Mouse (Mus musculus): ENCODE results near the gene Bloc1s3. TPM values are rescaled to one million over a fixed set of nuclear protein-coding genes. Genes with fewer than 3 reads are reported as not detected.

Gene Bloc1s3
- total and polyA plus RNA-seq, 3 experiments: 6.1 to 7.5 TPM; not detected in 1

- no peak for TF ChIP-seq MAFK (IDR thresholded peaks at IDR 0.05; ENCODE audit: borderline replicate concordance, low read depth, low read length)
- TF ChIP-seq MYC (IDR thresholded peaks at IDR 0.05; ENCODE audit: low read depth, low read length): no peak
- no peak for TF ChIP-seq ETS1 (IDR thresholded peaks at IDR 0.05; ENCODE audit: low read depth, low read length)
- no peak for TF ChIP-seq SIN3A (IDR thresholded peaks at IDR 0.05; ENCODE audit: low read length)
- TF ChIP-seq MAX (IDR thresholded peaks at IDR 0.05; ENCODE audit: low read length): no peak
- TF ChIP-seq RAD21 (IDR thresholded peaks at IDR 0.05; ENCODE audit: low read depth, low read length): no peak
- TF ChIP-seq POLR2AphosphoS2 (IDR thresholded peaks at IDR 0.05; ENCODE audit: low read length): no peak
- no peak for TF ChIP-seq TBP (IDR thresholded peaks at IDR 0.05; ENCODE audit: low read depth, low read length)
- TF ChIP-seq JUND (IDR thresholded peaks at IDR 0.05; ENCODE audit: low read depth, low read length): no peak
- no peak for TF ChIP-seq MXI1 (IDR thresholded peaks at IDR 0.05; ENCODE audit: low read depth, low read length)
- TF ChIP-seq USF2 (IDR thresholded peaks at IDR 0.05; ENCODE audit: borderline replicate concordance in 1 of 2, insufficient read depth in 1 of 2, low read depth in 1 of 2, low read length in 2 of 2): no peak
- no peak for TF ChIP-seq ZKSCAN1 (IDR thresholded peaks at IDR 0.05; ENCODE audit: low read depth, low read length)
- TF ChIP-seq POLR2AphosphoS5 (IDR thresholded peaks at IDR 0.05; ENCODE audit: borderline replicate concordance, low read depth, low read length): no peak
- TF ChIP-seq CHD1 (IDR thresholded peaks at IDR 0.05; ENCODE audit: low read depth, low read length): no peak
- TF ChIP-seq ELF1 (IDR thresholded peaks at IDR 0.05; ENCODE audit: low read depth, low read length): no peak
- no peak overlapping the region for H3K4me3 ChIP-seq (ENCODE audit: control insufficient read depth in 1 of 2, insufficient read depth in 1 of 2, low read depth in 2 of 2, low read length in 2 of 2)
- H3K79me2 ChIP-seq (ENCODE audit: control insufficient read depth, insufficient read depth, low read length, poor library complexity): no peaks in the 10 kb centered on the region
- no peaks in the 10 kb centered on the region; a peak in 1 of 4 replicates for H3K4me1 ChIP-seq (ENCODE audit: control insufficient read depth in 1 of 2, insufficient read depth in 2 of 2, low read length in 2 of 2)
- no peaks in the 10 kb centered on the region for H3K27me3 ChIP-seq (ENCODE audit: control insufficient read depth in 1 of 2, insufficient read depth in 2 of 2, low read length in 2 of 2)
- no peak for DNase-seq (ENCODE audit: low read depth, low spot score)
- no peak overlapping the region for H3K27ac ChIP-seq (ENCODE audit: control insufficient read depth, low read depth, low read length)
- no peak overlapping the region for H3K9ac ChIP-seq (ENCODE audit: control insufficient read depth, low read depth, low read length, poor library complexity, severe bottlenecking)
- H3K36me3 ChIP-seq (ENCODE audit: control insufficient read depth in 1 of 2, insufficient read depth in 2 of 2, low read length in 2 of 2): no peaks in the 10 kb centered on the region
- no peaks in the 10 kb centered on the region for H3K9me3 ChIP-seq (replicated peaks; ENCODE audit: insufficient read depth, low read length)
Observed at GRCm38 (mm10) chr7:19469404-19469803, 38.8 kb downstream of the Bloc1s3 start.

GRCm38 (mm10) chr7:19468279-19468678, 39.9 kb downstream of the Bloc1s3 start:
- no peak for TF ChIP-seq TBP (IDR thresholded peaks at IDR 0.05; ENCODE audit: low read depth, low read length)
- TF ChIP-seq GABPA (IDR thresholded peaks at IDR 0.05; ENCODE audit: low read depth, low read length): no peak
- no peak for TF ChIP-seq CTCF (IDR thresholded peaks at IDR 0.05 in 2 of 3, conservative IDR thresholded peaks at IDR 0.05 in 1 of 3; ENCODE audit: control insufficient read depth in 1 of 3, insufficient read depth in 1 of 3, low read depth in 2 of 3, low read length in 3 of 3, poor library complexity in 1 of 3, severe bottlenecking in 1 of 3)
- no peak for TF ChIP-seq HCFC1 (IDR thresholded peaks at IDR 0.05; ENCODE audit: low read depth, low read length)
- TF ChIP-seq MAFK (IDR thresholded peaks at IDR 0.05; ENCODE audit: borderline replicate concordance, low read depth, low read length): no peak
- no peak for TF ChIP-seq MYB (IDR thresholded peaks at IDR 0.05; ENCODE audit: low read depth, low read length)
- TF ChIP-seq NELFE (IDR thresholded peaks at IDR 0.05; ENCODE audit: low read depth, low read length): no peak
- no peak for TF ChIP-seq E2F4 (IDR thresholded peaks at IDR 0.05; ENCODE audit: borderline replicate concordance, low read depth, low read length)
- TF ChIP-seq ZMIZ1 (IDR thresholded peaks at IDR 0.05; ENCODE audit: low read depth, low read length): no peak
- no peak for TF ChIP-seq MXI1 (IDR thresholded peaks at IDR 0.05; ENCODE audit: low read depth, low read length)
- TF ChIP-seq POLR2A (IDR thresholded peaks at IDR 0.05; ENCODE audit: control insufficient read depth in 1 of 2, insufficient read depth in 1 of 2, low read depth in 1 of 2, low read length in 2 of 2, poor library complexity in 1 of 2): no peak
- TF ChIP-seq MAX (IDR thresholded peaks at IDR 0.05; ENCODE audit: low read length): no peak
- no peak for TF ChIP-seq ETS1 (IDR thresholded peaks at IDR 0.05; ENCODE audit: low read depth, low read length)
- TF ChIP-seq TAL1 (IDR thresholded peaks at IDR 0.05; ENCODE audit: low read length): no peak
- no peak for TF ChIP-seq ZC3H11A (IDR thresholded peaks at IDR 0.05; ENCODE audit: low read depth, low read length)
- TF ChIP-seq MAZ (IDR thresholded peaks at IDR 0.05; ENCODE audit: low read depth, low read length): no peak
- TF ChIP-seq GATA1 (IDR thresholded peaks at IDR 0.05; ENCODE audit: low read depth, low read length): no peak
- TF ChIP-seq CHD2 (IDR thresholded peaks at IDR 0.05; ENCODE audit: low read length): no peak
- TF ChIP-seq KAT2A (conservative IDR thresholded peaks at IDR 0.05; ENCODE audit: low read depth, low read length): no peak
- DNase-seq (ENCODE audit: low read depth, low spot score): no peak
- Histone ChIP-seq H3K4me3 (ENCODE audit: control insufficient read depth in 1 of 2, insufficient read depth in 1 of 2, low read depth in 2 of 2, low read length in 2 of 2) (no peak overlapping the region), H3K9ac (ENCODE audit: control insufficient read depth, low read depth, low read length, poor library complexity, severe bottlenecking) (no peak overlapping the region), H3K27me3 (ENCODE audit: control insufficient read depth in 1 of 2, insufficient read depth in 2 of 2, low read length in 2 of 2) (no peaks in the 10 kb centered on the region), H3K36me3 (ENCODE audit: control insufficient read depth in 1 of 2, insufficient read depth in 2 of 2, low read length in 2 of 2) (no peaks in the 10 kb centered on the region), H3K4me1 (ENCODE audit: control insufficient read depth in 1 of 2, insufficient read depth in 2 of 2, low read length in 2 of 2) (no peaks in the 10 kb centered on the region; a peak in 1 of 4 replicates), H3K27ac (ENCODE audit: control insufficient read depth, low read depth, low read length) (no peak overlapping the region), H3K79me2 (ENCODE audit: control insufficient read depth, insufficient read depth, low read length, poor library complexity) (no peaks in the 10 kb centered on the region), H3K9me3 (replicated peaks; ENCODE audit: insufficient read depth, low read length) (no peaks in the 10 kb centered on the region)
